ENCODE assay signal across 13 mouse cellular contexts in the genomic region with DNA sequence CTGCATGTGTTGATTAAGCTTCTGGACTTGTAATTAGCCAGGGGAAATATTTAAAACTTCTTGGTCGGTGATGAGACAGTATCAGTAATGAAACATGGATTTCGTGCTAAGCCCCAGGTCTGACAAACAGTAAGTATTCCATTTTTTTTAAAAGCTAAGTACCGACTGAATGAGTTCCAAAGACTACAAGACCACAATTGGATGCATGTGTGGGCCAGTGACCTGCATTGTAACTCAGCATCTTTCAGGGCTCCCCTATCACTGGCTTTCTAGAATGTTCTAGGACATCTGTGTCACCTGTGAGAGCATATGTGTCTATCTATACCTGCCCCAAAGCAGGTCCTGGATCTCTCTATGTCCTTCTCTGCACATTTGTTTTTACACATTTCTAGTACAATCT. TPM values are rescaled to one million over a fixed set of nuclear protein-coding genes. Genes with fewer than 3 reads are reported as not detected.
DNase-seq lines count a peak whose midpoint lies in the region; ATAC-seq and TF ChIP-seq lines count a peak whose summit lies in the region.
"Had no signal": no experiment of that assay in that cellular context is flagged by ENCODE, and none has a peak within 500 bp of the region (broad histone marks: within the 10 kb centered on the region; RNA-seq: fewer than 3 reads in every experiment).

No protein-coding gene starts in this region.

- H3K36me3 ChIP-seq in heart, embryonic 13.5 days = no peaks in the 10 kb centered on the region
- no peaks in the 10 kb centered on the region for H3K36me3 ChIP-seq in lung, embryonic 14.5 days (ENCODE audit: insufficient read depth)
- H3K36me3 ChIP-seq in embryonic facial prominence, embryonic 12.5 days = no peaks in the 10 kb centered on the region
- no peaks in the 10 kb centered on the region for H3K36me3 ChIP-seq in stomach, embryonic 16.5 days (ENCODE audit: control insufficient read depth, insufficient read depth, low read length)
- H3K36me3 ChIP-seq: hindbrain, embryonic 13.5 days had no signal

- peaks cover 49% of the 10 kb centered on the region for H3K4me1 ChIP-seq in heart, embryonic 13.5 days
- H3K4me1 ChIP-seq in lung, embryonic 14.5 days (ENCODE audit: insufficient read depth) = peaks cover 10% of the 10 kb centered on the region; the same call in 1 of the 2 replicates
- peaks cover 34% of the 10 kb centered on the region for H3K4me1 ChIP-seq in embryonic facial prominence, embryonic 12.5 days
- H3K4me1 ChIP-seq in stomach, embryonic 16.5 days (ENCODE audit: control insufficient read depth, insufficient read depth, low read length) = peaks cover 18% of the 10 kb centered on the region

- H3K27me3 ChIP-seq in heart, embryonic 13.5 days (replicated peaks) = no peaks in the 10 kb centered on the region
- no peaks in the 10 kb centered on the region for H3K27me3 ChIP-seq in lung, embryonic 14.5 days (ENCODE audit: insufficient read depth, low read length)
- no peaks in the 10 kb centered on the region for H3K27me3 ChIP-seq in embryonic facial prominence, embryonic 12.5 days
- H3K27me3 ChIP-seq in stomach, embryonic 16.5 days (ENCODE audit: control insufficient read depth, insufficient read depth, low read length) = no peaks in the 10 kb centered on the region
- H3K27me3 ChIP-seq: hindbrain, embryonic 13.5 days had no signal

- 71% methylated on average over 3 of the region's 3 CpGs for WGBS in heart, embryonic 13.5 days
- 58% methylated on average over 3 of the region's 3 CpGs for WGBS in lung, embryonic 14.5 days
- 43% methylated on average over 3 of the region's 3 CpGs for WGBS in embryonic facial prominence, embryonic 12.5 days
- 69% methylated on average over 3 of the region's 3 CpGs for WGBS in stomach, embryonic 16.5 days

- DNase-seq in heart, postnatal 14 days = no peak
- DNase-seq in lung, embryonic 14.5 days = no peak
- no peak for DNase-seq in lung, adult 18-20 months
- no peak for DNase-seq in urinary bladder, postnatal 4 days (ENCODE audit: low spot score in 2 of 2)
- DNase-seq: cerebellum, postnatal 36 days; thymus, postnatal 4 days had no signal

- no peak for ATAC-seq in heart, embryonic 13.5 days (ENCODE audit: extremely low read depth, insufficient number of reproducible peaks, low FRiP score, low TSS enrichment)
- ATAC-seq in lung, embryonic 14.5 days (ENCODE audit: insufficient read depth) = no peak
- no peak for ATAC-seq in embryonic facial prominence, embryonic 12.5 days (ENCODE audit: insufficient number of reproducible peaks, insufficient read depth, low FRiP score, low TSS enrichment)
- ATAC-seq in stomach, embryonic 16.5 days (ENCODE audit: insufficient read depth, low FRiP score) = no peak
- ATAC-seq: forebrain, embryonic 14.5 days had no signal

- no peaks in the 10 kb centered on the region for H3K9me3 ChIP-seq in heart, embryonic 13.5 days
- H3K9me3 ChIP-seq in lung, embryonic 14.5 days (ENCODE audit: low read depth, low read length) = no peaks in the 10 kb centered on the region
- no peaks in the 10 kb centered on the region for H3K9me3 ChIP-seq in embryonic facial prominence, embryonic 12.5 days
- H3K9me3 ChIP-seq in stomach, embryonic 16.5 days (replicated peaks; ENCODE audit: control insufficient read depth, low read length) = no peaks in the 10 kb centered on the region
- H3K9me3 ChIP-seq: hindbrain, embryonic 13.5 days had no signal

- peak overlapping the region; percentile 93 for H3K27ac ChIP-seq in heart, embryonic 13.5 days (replicated peaks)
- H3K27ac ChIP-seq in lung, embryonic 14.5 days (ENCODE audit: low read depth) = peak overlapping the region; percentile 91
- H3K27ac ChIP-seq in embryonic facial prominence, embryonic 12.5 days = peak overlapping the region; percentile 88; the same call in 1 of the 2 replicates
- H3K27ac ChIP-seq in stomach, embryonic 16.5 days (ENCODE audit: low read length) = peak overlapping the region; percentile 84
- H3K27ac ChIP-seq: hindbrain, embryonic 13.5 days; liver, embryonic 14.5 days had no signal

- TF ChIP-seq CTCF in lung, embryonic 14.5 days (IDR thresholded peaks at IDR 0.05; ENCODE audit: low read depth) = no peak

- H3K9ac ChIP-seq in heart, embryonic 13.5 days = peak overlapping the region; percentile 89; the same call in 1 of the 2 replicates
- H3K9ac ChIP-seq in lung, embryonic 14.5 days = no peak overlapping the region
- H3K9ac ChIP-seq in embryonic facial prominence, embryonic 12.5 days = no peak overlapping the region
- H3K9ac ChIP-seq in stomach, embryonic 16.5 days (ENCODE audit: low read length) = no peak overlapping the region
- H3K9ac ChIP-seq: liver, embryonic 14.5 days had no signal

- intact Hi-C loops in heart, postnatal 14 days (cut with DNase I) = loop anchor here (5.0 kb wide), 5 partner anchors 40 to 160 kb away; no protein-coding TSS in a partner anchor

- peak overlapping the region; percentile 75 for H3K4me2 ChIP-seq in heart, embryonic 13.5 days
- H3K4me2 ChIP-seq in lung, embryonic 14.5 days = peak overlapping the region; percentile 63; the same call in 1 of the 2 replicates
- no peak overlapping the region for H3K4me2 ChIP-seq in embryonic facial prominence, embryonic 12.5 days (replicated peaks)
- H3K4me2 ChIP-seq in stomach, embryonic 16.5 days (ENCODE audit: low read depth, low read length) = peak overlapping the region; percentile 57; the same call in 1 of the 2 replicates

- no peak overlapping the region for H3K4me3 ChIP-seq in heart, embryonic 13.5 days
- H3K4me3 ChIP-seq in lung, embryonic 14.5 days (ENCODE audit: low read depth, low read length) = no peak overlapping the region
- no peak overlapping the region for H3K4me3 ChIP-seq in embryonic facial prominence, embryonic 12.5 days
- H3K4me3 ChIP-seq in stomach, embryonic 16.5 days (replicated peaks; ENCODE audit: low read length) = no peak overlapping the region
- H3K4me3 ChIP-seq: hindbrain, embryonic 13.5 days had no signal

RNA-seq across cellular contexts. Expression of a gene that starts 1.0 kb away (rescaled TPM):
- 165 and 173 TPM in 2 replicates for polyA plus RNA-seq in heart, embryonic 13.5 days (2015; fragmentation: Nextera tagmentation; extraction: Ambion mirVana)
- total RNA-seq in heart, postnatal 14 days (2021) = 10 to 100 TPM; 56.0 to 59.6 TPM
- polyA plus RNA-seq in lung, embryonic 14.5 days (2014; fragmentation: Nextera tagmentation; extraction: Ambion mirVana) = 283 and 297 TPM in 2 replicates
- 342 and 370 TPM in 2 replicates for polyA plus RNA-seq in embryonic facial prominence, embryonic 12.5 days (2016; fragmentation: Nextera tagmentation; extraction: Ambion mirVana)
- 362 and 363 TPM in 2 replicates for polyA plus RNA-seq in stomach, embryonic 16.5 days (2015; fragmentation: Nextera tagmentation; extraction: Ambion mirVana)
- total RNA-seq: MEL had no signal
